Mouse (Mus musculus): ENCODE data around the gene Ctnnbip1. TPM values are rescaled to one million over a fixed set of nuclear protein-coding genes. Genes with fewer than 3 reads are reported as not detected.

The Ctnnbip1 gene
- polyA plus RNA-seq, 1 experiment from 2014 or later, result 58.9 TPM

GRCm38 (mm10) chr4:149576061-149576460 is 58.0 kb downstream of the Ctnnbip1 start:
- Histone ChIP-seq H3K9ac (no peak overlapping the region), H3K4me1 (peaks cover 37% of the 10 kb centered on the region), H3K4me3 (no peak overlapping the region), H3K27me3 (peaks cover 9% of the 10 kb centered on the region; the same call in 1 of the 2 replicates), H3K36me3 (no peaks in the 10 kb centered on the region), H3K4me2 (no peak overlapping the region), H3K27ac (no peak overlapping the region), H3K9me3 (no peaks in the 10 kb centered on the region)
- 55% methylated on average over 9 of the region's 9 CpGs for WGBS
- ATAC-seq (ENCODE audit: insufficient number of reproducible peaks, low FRiP score, low TSS enrichment, low read depth), result no peak

- Histone ChIP-seq H3K27ac (no peak overlapping the region), H3K36me3 (no peaks in the 10 kb centered on the region), H3K4me2 (no peak overlapping the region), H3K4me1 (peaks cover 27% of the 10 kb centered on the region), H3K9ac (no peak overlapping the region), H3K27me3 (peaks cover 9% of the 10 kb centered on the region; the same call in 1 of the 2 replicates), H3K4me3 (no peak overlapping the region), H3K9me3 (no peaks in the 10 kb centered on the region)
- no peak for ATAC-seq (ENCODE audit: insufficient number of reproducible peaks, low FRiP score, low TSS enrichment, low read depth)
- 18% methylated on average over 4 of the region's 4 CpGs for WGBS
Measured at GRCm38 (mm10) chr4:149576993-149577548, 59.0 kb downstream of the Ctnnbip1 start.

GRCm38 (mm10) chr4:149578085-149578681 is 60.1 kb downstream of the Ctnnbip1 start:
- Histone ChIP-seq H3K4me1 (peaks cover 16% of the 10 kb centered on the region), H3K4me3 (no peak overlapping the region), H3K27ac (no peak overlapping the region), H3K36me3 (no peaks in the 10 kb centered on the region), H3K4me2 (no peak overlapping the region), H3K27me3 (peaks cover 9% of the 10 kb centered on the region; the same call in 1 of the 2 replicates), H3K9me3 (no peaks in the 10 kb centered on the region), H3K9ac (no peak overlapping the region)
- 54% methylated on average over 13 of the region's 13 CpGs for WGBS
- no peak for ATAC-seq (ENCODE audit: insufficient number of reproducible peaks, low FRiP score, low TSS enrichment, low read depth)

GRCm38 (mm10) chr4:149578831-149579230 is 60.8 kb downstream of the Ctnnbip1 start:
- Histone ChIP-seq H3K4me1 (peaks cover 16% of the 10 kb centered on the region), H3K36me3 (no peaks in the 10 kb centered on the region), H3K4me3 (no peak overlapping the region), H3K9me3 (no peaks in the 10 kb centered on the region), H3K27me3 (peaks cover 9% of the 10 kb centered on the region; the same call in 1 of the 2 replicates), H3K9ac (no peak overlapping the region), H3K27ac (no peak overlapping the region), H3K4me2 (no peak overlapping the region)
- no peak for ATAC-seq (ENCODE audit: insufficient number of reproducible peaks, low FRiP score, low TSS enrichment, low read depth)
- 31% methylated on average over 7 of the region's 7 CpGs for WGBS

DNA sequence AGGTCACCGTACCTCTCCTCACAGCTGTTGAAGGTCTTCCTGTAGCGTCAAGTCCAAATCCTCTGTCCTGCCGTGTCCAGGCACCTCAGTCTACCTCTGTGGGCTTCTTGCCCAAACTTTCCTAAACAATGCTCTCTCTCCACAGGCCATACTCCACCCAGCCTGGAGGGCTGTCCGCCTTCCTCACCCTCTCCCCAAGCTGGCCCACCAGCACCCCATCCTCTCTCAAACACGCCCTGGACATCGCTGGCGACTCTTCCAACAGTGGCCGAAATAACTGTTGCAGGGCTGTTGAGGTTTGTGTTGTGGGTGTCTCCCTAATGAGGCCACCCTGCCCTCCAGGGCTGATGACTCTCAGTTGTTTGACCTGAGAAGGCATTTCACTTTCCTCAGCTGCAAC is 67.2 kb downstream of the Ctnnbip1 start:
- Histone ChIP-seq H3K9me3 (no peaks in the 10 kb centered on the region), H3K27ac (no peak overlapping the region), H3K9ac (no peak overlapping the region), H3K27me3 (peaks cover 29% of the 10 kb centered on the region), H3K4me2 (no peak overlapping the region), H3K4me1 (peaks cover 18% of the 10 kb centered on the region), H3K36me3 (no peaks in the 10 kb centered on the region), H3K4me3 (0 out of 2 replicates have a peak overlapping the region, but pooled peaks have one; percentile 85)
- no peak for ATAC-seq (ENCODE audit: insufficient number of reproducible peaks, low FRiP score, low TSS enrichment, low read depth)
- 78% methylated on average over 8 of the region's 8 CpGs for WGBS

DNA sequence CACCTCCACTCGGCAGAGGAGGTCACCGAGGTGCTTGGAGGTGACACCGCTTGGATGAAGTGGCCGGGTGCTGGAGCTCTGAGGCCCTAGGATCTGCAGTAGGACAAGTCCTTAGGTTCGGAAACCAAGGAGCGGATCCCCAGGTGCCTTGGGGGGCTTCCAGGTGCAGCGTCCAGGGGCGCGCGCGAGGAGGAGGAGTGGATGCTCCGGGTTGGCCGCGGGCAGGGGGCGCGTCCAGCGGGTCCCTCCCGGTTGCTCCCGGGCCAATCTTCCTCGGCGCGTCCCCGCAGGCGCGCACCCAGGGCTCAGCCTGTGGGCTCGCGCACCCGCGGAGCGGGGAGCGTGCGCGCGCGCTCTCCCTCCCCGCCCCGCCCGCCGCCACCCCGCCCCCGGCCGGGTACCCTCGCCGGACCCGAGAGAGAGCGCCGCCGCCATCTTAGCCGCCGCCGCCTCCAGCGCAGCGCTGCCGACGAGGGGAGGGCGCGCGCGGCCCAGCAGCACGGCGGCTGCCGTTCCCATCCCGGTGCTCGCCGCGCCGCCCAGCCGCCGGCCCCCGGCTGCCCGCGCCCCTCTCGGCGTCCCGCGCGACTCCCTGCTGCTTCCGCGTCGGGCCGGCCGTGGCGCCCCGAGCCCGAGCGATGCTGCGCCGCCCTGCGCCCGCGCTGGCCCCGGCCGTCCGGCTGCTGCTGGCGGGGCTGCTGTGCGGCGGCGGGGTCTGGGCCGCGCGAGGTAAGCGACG is 68.2 kb downstream of the Ctnnbip1 start, which contains the start of gene Clstn1:
Gene Clstn1, plus strand, starts transcription at position 425 of the 739 bp plus-strand sequence.
- Histone ChIP-seq H3K27ac (no peak within 1 kb of the TSS), H3K27me3 (peaks cover 29% of the 10 kb centered on the region)

DNA sequence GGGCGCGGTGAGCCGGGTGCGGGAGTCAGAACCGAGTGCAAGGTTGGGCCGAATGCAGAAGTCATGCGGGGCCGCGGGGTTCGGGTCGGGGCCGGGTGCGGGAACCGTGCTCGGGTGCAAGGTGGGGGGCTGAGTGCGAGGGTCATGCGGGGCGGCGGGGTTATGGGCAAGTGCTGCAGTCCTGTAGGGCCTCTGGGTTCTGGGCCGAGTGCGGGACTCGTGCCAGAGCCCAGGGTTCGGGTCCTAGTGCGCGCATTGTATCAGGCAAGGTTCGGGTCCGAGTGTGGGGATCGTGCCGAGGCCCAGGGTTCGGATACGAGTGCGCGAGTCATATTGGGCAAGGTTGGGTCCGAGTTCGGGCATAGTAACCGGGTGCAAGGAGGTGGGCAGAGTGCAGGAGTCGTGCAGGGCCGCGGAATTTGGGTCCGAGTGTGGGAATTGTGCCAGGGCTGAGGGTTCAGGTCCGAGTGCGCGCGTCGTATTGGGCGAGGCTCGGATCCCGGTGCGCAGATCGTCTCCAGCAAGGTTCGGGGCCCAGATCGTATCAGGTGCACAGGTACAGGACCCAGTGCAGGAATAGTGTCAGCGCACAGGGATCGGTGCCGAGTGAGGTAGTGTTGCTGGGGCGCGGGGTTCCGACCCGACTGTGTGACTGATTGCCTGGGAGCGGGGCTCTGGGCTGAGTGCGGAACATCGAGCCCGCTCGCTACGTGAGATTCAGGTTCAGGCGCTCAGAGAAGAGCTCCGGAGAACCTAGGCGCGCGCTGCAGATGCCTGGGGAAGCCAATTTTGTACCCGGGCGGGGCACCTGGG is 69.0 kb downstream of the Ctnnbip1 start:
- H3K36me3 ChIP-seq, result no peaks in the 10 kb centered on the region
- peak overlapping the region; percentile 89 for H3K9ac ChIP-seq
- peaks cover 29% of the 10 kb centered on the region for H3K27me3 ChIP-seq
- H3K27ac ChIP-seq, result no peak overlapping the region
- ATAC-seq (ENCODE audit: insufficient number of reproducible peaks, low FRiP score, low TSS enrichment, low read depth), result peak; percentile 22; the same call in 1 of the 2 replicates
- under 1% methylated on average over 72 of the region's 72 CpGs for WGBS
- peak overlapping the region; percentile 85 for H3K4me3 ChIP-seq
- peak overlapping the region; percentile 96 for H3K4me2 ChIP-seq
- H3K4me1 ChIP-seq, result peaks cover 18% of the 10 kb centered on the region
- H3K9me3 ChIP-seq, result no peaks in the 10 kb centered on the region

More for the DNA sequence above, 68.2 kb downstream of the Ctnnbip1 start, which contains the start of gene Clstn1:
- H3K4me1 ChIP-seq, result peaks cover 18% of the 10 kb centered on the region
- peak within 1 kb of the TSS; percentile 96 for H3K4me2 ChIP-seq
- no peaks in the 10 kb centered on the region for H3K36me3 ChIP-seq
- 1% methylated on average over 70 of the region's 103 CpGs for WGBS
- H3K9me3 ChIP-seq, result no peaks in the 10 kb centered on the region
- H3K9ac ChIP-seq, result peak within 1 kb of the TSS; percentile 89
- ATAC-seq (ENCODE audit: insufficient number of reproducible peaks, low FRiP score, low TSS enrichment, low read depth), result 0 out of 2 replicates have a peak, but pooled peaks have one; percentile 58
- peak within 1 kb of the TSS; percentile 85 for H3K4me3 ChIP-seq

DNA sequence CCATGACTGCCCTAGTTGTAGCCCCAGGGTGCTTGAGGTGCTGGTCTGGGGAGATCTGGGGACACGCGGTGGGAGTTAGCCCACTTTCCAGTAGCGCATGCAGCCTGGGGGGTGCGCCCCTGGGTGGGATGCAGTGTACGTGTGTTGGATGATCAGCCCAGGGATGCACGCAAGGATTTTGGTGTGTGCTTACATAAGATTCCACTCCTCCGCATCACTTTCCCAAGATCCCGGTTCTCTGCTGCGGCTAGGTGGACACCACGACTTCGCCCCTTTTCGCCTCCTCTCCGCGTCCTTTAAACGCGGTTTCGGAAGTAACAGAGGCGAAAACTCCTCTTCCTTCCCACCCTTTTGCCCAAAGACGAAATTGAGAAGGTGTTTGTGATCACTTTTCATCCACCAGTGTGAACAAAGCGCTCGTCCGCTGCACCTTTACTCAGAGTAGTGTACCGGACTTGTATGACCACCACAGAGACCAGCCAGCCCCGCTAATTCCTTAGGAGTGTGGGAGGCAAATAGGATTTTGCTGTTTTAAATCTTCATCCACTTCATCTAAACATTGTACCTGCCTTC is 69.6 kb downstream of the Ctnnbip1 start:
- H3K27ac ChIP-seq, result no peak overlapping the region
- H3K9ac ChIP-seq, result peak overlapping the region; percentile 89
- H3K9me3 ChIP-seq, result no peaks in the 10 kb centered on the region
- 7% methylated on average over 24 of the region's 24 CpGs for WGBS
- no peaks in the 10 kb centered on the region for H3K36me3 ChIP-seq
- ATAC-seq (ENCODE audit: insufficient number of reproducible peaks, low FRiP score, low TSS enrichment, low read depth), result no peak
- peak overlapping the region; percentile 85 for H3K4me3 ChIP-seq
- peak overlapping the region; percentile 96 for H3K4me2 ChIP-seq
- peaks cover 29% of the 10 kb centered on the region for H3K27me3 ChIP-seq
- H3K4me1 ChIP-seq, result peaks cover 18% of the 10 kb centered on the region

- Histone ChIP-seq H3K36me3 (no peaks in the 10 kb centered on the region), H3K4me2 (no peak overlapping the region), H3K4me3 (no peak overlapping the region), H3K27ac (no peak overlapping the region), H3K27me3 (peaks cover 23% of the 10 kb centered on the region), H3K4me1 (peaks cover 18% of the 10 kb centered on the region), H3K9me3 (no peaks in the 10 kb centered on the region), H3K9ac (no peak overlapping the region)
- 82% methylated on average over 1 of the region's 1 CpGs for WGBS
- no peak for ATAC-seq (ENCODE audit: insufficient number of reproducible peaks, low FRiP score, low TSS enrichment, low read depth)
Measured at GRCm38 (mm10) chr4:149590200-149590599, 72.2 kb downstream of the Ctnnbip1 start.

GRCm38 (mm10) chr4:149591486-149591885 is 73.5 kb downstream of the Ctnnbip1 start:
- Histone ChIP-seq H3K4me3 (no peak overlapping the region), H3K4me1 (peaks cover 13% of the 10 kb centered on the region), H3K36me3 (no peaks in the 10 kb centered on the region), H3K4me2 (no peak overlapping the region), H3K27ac (no peak overlapping the region), H3K9me3 (no peaks in the 10 kb centered on the region), H3K27me3 (peaks cover 18% of the 10 kb centered on the region), H3K9ac (no peak overlapping the region)
- no peak for ATAC-seq (ENCODE audit: insufficient number of reproducible peaks, low FRiP score, low TSS enrichment, low read depth)
- 85% methylated on average over 2 of the region's 2 CpGs for WGBS

DNA sequence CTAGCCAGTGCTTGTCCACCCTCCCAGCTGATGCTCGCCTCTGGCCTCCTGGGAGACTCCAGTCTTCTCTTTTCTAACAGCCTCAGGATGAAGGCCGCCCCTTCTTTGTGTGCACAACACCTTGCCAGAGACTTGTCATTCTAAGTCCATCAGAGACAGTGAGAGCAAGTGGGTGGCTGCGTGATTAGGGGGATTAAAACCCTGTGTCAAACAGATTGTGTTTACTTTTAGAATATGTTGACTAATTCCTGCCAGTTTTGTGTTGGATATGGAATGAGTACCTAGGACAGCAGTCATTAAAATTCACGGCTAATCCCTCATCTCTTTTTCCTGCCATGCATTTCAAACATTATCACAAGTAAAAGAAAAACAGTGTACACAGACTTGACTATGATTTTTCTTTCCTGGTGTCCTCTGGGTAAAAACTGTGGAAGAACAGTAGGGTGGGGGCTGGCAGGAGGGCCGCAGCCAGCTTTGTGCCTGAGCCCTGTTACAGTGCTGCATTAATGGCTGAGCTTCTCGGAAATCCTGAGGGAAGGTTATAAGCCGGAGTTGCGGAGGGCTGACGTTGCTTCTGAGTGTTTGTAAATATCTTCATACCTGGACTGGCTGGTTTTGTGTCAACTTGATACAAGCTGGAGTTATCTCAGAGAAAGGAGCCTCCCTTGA is 77.0 kb downstream of the Ctnnbip1 start:
- Histone ChIP-seq H3K4me2 (no peak overlapping the region), H3K4me1 (no peaks in the 10 kb centered on the region), H3K36me3 (no peaks in the 10 kb centered on the region), H3K4me3 (no peak overlapping the region), H3K9me3 (no peaks in the 10 kb centered on the region), H3K27ac (no peak overlapping the region), H3K27me3 (no peaks in the 10 kb centered on the region), H3K9ac (no peak overlapping the region)
- ATAC-seq (ENCODE audit: insufficient number of reproducible peaks, low FRiP score, low TSS enrichment, low read depth), result no peak
- 79% methylated on average over 9 of the region's 9 CpGs for WGBS

All from limb, embryonic 15.5 days (tissue).